Mouse (Mus musculus) E14TG2a.4 (cell line): ENCODE data around the gene Wnt1.

Source experiments
- CTCF ChIP-seq: conservative IDR thresholded peaks from 2 replicates; pipeline ENCODE4 v1.5.1; 2014; ENCODE audit warnings: low read length
- NANOG ChIP-seq: IDR thresholded peaks from 2 replicates; pipeline ENCODE4 v1.6.1; 2014; ENCODE audit warnings: borderline replicate concordance, low read length, mixed read lengths
- POU5F1 ChIP-seq: IDR thresholded peaks from 2 replicates; pipeline ENCODE4 v1.6.1; 2014; ENCODE audit warnings: low read length, borderline replicate concordance

GRCm38 (mm10) chr15:98774096-98774495, 15.6 kb upstream of the Wnt1 start:
- TF ChIP-seq CTCF: no peak
- no peak for TF ChIP-seq NANOG
- TF ChIP-seq POU5F1: no peak
